Mouse (Mus musculus) monocyte, adult 59 days (primary cell): ENCODE data around the gene Cltrn. TPM values are rescaled to one million over a fixed set of nuclear protein-coding genes. Genes with fewer than 3 reads are reported as not detected.

ENCODE experiments used
- total RNA-seq, 2 experiments: library from RNA; stranded (reverse); gene quantifications; one replicate each; pipeline ENCODE4 v1.2.4; 2023

Gene Cltrn
- not detected for total RNA-seq

DNA sequence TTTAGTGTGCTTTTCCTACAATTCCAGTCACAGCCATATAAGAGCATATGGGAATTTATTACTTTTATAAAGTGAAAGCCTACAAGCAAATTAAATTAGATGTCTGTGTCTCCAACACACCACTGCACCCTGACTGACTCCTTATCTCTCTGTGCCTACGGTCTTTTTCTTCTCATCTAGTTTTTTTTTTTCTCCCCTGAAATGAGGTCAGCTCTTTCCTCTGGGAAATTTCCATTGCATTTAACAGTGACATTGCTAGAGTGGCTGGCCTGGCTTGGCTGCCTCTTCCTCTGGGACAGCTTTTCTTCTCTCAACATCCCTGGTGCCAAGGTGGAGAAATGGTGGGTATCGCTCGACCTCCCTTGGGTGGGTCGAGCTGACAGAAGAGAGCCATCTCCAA is at the start of gene Cltrn:
Gene Cltrn, plus strand, starts transcription at position 249 of the 400 bp plus-strand sequence.

DNA sequence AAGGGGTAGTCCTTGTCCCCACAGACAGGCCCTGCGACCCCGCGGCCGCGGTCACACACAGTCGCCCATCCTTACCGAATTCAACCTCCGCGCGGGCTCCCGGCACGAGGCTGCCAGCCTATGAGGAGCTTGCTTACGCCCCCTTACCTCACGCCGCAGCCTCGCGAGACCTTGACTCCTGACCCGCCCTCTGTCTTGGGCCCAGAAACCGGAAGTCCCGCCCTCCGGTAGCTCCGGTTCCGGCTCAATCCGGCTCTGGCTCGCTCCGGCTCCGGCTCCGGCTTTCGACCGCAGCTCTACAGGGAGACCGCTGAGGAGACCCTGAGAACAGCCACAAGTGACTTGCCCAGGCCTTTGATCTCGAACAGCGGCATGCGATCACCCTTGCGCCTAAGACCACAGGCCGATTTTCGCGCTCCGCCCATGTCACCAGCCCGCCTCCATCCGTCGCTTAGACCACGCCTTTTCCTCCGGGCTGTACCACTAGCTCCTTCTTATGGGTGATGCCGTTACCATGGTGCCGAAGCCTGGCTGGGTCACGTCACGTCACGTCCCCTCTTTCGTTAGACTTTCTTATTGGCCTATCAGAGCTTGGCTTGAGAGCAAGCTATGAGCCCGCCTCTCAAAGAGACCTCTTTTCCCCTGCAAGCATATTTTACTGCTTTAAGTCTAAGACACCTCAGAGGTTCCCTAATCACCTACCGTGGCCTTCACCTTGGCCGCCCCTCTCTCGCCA is 12.4 kb upstream of the Cltrn start, which contains the start of gene Siah1b:
Gene Siah1b, minus strand, starts transcription at position 454 of the 736 bp plus-strand sequence.

DNA sequence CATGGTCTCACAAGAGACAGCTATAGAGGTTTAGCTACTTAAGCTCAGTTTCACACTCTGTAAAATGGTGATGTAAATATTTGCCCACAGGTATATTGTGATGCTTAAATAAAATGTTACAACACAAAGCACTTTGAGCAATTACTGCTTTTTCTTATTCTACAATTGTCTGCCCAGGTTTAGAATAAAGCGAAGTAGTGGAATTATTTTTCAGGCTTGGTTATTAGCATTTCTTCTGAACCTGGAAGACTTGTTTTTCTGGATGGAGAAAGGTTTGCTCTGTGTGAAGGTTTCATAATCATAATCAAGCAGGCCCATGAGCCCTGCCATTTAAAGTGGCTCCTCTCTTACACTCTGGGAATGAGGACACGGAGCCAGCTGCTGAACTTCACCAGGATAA is 50.4 kb downstream of the Cltrn start, which contains the start of gene Ace2:
Gene Ace2, plus strand, starts transcription at position 301 of the 400 bp plus-strand sequence.

Other genes with a start within 250 kb of the Cltrn start
- gene Ap1s2, start 179.8 kb upstream of the Cltrn start, total RNA-seq: 100 to 1,000 TPM; 156 to 225 TPM
- 10 to 100 TPM; 37.5 to 70.0 TPM for gene Zrsr2, start 130.2 kb upstream of the Cltrn start, total RNA-seq
- gene Car5b, start 60.8 kb upstream of the Cltrn start, total RNA-seq: 1 to 10 TPM in 1 of 2 experiments, under 1 TPM in 1; 0.73 to 1.8 TPM
- gene Siah1b, start 12.3 kb upstream of the Cltrn start, total RNA-seq: 1 to 10 TPM; 4.7 to 5.6 TPM
- gene Ace2, start 50.5 kb downstream of the Cltrn start, total RNA-seq: not detected
- 10 to 100 TPM in 1 of 2 experiments, 1 to 10 TPM in 1; 9.7 to 11.8 TPM for gene Bmx, start 169.4 kb downstream of the Cltrn start, total RNA-seq
- 1 to 10 TPM in 1 of 2 experiments, not detected in 1; 1.5 TPM for gene Pir, start 180.5 kb downstream of the Cltrn start, total RNA-seq